Mouse (Mus musculus) brain, adult 2 months (tissue): ENCODE results near the gene Wdr62.

Source experiments
- DNase-seq: peaks from one replicate; pipeline ENCODE4 v3.0.0; 2011; ENCODE audit warnings: low read depth, low spot score

The Wdr62 gene

DNA sequence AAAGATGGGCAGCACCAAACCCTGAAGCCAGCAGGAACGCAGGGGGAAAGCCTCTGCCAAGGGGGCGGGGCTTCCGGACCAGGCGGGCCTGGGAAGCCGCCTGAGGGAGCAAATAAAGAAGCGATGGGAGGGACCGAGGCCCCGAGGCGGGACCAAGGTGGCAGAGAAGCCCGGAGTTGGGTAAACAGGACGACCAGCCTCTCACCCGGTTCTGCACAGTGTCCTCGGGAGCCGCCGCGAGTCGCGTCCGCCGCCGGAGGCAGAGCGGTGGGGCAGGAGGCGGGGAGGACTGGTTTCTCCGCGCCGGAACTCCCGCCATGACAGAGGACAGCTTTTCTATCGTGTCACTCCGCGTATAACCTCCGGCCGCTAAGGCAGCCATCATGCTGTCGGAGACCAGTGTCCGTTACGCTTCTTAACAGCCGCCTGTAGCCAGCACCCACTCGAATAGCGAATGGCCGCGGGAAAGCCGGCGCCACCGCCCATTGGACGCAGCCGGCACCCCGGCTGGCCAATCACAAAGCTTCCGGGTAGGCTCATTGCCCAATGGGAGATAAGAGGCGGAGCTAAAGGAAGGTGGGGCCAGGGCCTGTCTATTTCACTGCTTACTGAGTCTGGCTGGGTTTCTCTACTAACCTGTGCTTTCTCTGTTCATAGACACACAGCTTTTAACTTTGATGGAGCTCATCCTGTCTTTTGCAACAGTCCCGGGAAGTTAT lies at the start of gene Wdr62, which contains the start of gene Thap8:
Wdr62 (minus strand) TSS at position 469 of the 719 bp plus-strand sequence.
Thap8 (plus strand) TSS at position 144 of the 719 bp plus-strand sequence.
- DNase-seq = peak; percentile 97

DNA sequence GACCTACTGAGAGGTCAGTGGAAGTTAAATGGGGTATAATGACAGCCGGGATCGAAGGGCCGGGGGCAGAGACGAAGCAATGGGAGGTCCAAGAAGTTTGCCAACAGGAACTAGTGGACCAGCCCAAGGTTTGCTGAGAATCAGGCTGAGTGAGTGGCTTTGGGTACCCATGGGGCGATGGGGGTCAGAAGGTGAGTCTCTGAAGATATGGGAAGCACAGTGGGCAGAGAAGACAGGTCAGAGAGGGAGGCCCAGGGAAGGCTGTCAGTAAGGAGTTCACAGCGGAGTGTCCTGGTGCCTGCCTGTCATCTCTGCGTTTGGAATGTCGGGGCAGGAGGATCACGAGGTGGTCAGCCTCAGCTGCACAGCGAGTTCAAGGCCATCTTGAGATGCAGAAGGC lies 48.2 kb upstream of the Wdr62 start:
- no peak for DNase-seq

DNA sequence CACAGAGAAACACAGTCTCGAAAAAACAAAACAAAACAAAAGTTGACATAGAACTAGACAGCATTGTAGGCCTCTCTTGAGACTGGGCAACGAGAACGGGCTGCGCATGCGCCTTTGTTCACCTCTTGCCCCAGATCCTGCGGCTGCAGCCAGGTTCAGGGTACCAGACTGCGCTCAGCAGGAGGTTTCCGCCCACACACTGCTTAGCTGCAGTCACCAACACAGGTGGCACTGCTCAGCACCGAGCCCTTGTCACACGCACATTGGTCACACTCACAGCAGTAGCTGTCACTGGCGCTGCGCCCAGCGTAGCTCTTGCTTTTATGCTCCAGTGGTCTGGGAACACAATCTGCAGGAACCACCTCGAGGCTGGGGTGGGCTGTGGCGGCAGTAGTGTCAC lies 46.9 kb upstream of the Wdr62 start:
- DNase-seq = peak; percentile 98

DNA sequence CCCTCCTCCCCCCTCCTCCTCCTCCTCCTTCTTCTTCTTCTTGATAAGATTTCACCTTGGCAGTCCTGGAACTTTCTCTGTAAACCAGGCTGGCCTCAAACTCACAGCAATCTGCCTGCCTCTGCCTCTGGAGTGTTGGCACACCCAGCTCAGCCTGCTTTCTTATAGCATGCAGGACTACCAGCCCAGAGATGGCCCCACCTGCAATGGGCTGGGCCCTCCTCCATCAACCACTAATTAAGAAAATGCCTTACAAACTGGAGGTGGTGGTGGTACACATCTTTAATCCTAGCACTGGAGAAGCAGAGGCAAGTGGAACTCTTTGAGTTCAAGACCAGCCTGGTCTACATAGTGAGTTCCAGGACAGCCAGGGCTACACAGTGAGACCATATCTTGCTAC lies 46.2 kb upstream of the Wdr62 start:
- DNase-seq = no peak

DNA sequence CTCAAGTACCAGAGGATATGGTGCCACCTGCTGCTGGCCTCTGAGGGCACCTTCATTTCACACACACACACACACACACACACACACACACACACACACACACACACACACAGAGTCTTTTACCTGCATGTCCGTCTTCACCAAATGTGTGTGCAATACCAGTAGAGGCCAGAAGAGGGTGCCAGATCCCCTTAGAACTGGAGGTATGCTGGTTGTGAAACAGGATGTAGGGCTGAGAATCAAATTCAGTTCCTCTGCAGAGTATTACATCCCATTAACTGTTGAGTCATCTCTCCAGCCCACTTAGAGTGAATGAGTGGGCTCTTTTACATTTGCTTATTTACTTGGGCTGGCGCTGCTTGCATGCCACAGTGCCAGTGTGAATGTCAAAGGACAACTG lies 45.1 kb upstream of the Wdr62 start:
- no peak for DNase-seq

DNA sequence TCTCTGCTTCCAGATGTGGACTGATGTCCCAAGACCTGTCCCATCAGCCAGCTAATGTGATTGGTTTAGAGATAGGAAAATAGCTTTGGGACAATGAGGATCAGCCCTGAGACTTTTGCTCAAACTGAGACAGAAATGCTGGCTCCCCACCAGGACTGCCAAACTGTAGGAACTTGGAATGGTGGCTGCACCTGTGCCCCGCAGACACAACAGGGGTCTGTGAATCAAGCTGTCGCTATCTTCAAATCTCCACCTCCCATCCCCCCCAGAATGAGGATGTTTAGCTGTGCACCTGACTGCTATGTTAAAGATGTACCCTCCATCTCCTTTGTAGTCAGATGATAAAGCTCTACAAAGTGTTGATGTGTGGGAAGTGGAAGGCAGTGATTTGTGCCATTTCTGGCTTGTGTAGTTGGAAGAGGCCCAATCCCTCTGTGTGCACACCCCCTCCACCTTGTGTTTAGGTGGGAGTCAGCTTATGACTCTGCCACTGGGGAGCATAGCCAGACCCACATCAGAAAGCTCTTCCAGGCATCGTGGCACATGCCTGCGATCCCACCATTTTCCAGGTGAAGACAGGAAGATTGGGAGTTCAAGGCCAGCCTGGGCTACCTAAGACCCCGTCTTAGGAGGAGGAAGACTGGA lies 44.2 kb upstream of the Wdr62 start:
- DNase-seq = peak; percentile 87

DNA sequence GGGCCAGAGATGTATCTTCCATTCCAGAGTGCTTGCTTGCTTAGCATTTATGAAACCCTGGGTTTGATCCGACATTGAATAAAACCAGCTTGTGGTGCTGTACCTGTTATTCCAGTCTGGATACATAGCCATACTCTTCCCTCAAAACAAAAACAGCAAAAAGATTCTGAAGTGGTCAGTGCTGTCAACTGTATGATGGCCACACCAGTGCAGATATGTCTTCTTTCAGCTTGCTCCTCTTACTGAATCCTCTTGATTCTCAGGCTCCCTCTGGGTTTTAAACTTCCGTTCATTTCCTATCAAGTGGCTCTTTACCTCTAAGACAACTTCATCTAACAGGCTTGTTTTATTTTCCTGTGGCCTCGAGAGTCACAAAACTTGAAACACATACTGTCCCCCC lies 43.6 kb upstream of the Wdr62 start, which contains the start of gene Sdhaf1:
Sdhaf1 (minus strand) TSS at position 101 of the 400 bp plus-strand sequence.
- no peak for DNase-seq

DNA sequence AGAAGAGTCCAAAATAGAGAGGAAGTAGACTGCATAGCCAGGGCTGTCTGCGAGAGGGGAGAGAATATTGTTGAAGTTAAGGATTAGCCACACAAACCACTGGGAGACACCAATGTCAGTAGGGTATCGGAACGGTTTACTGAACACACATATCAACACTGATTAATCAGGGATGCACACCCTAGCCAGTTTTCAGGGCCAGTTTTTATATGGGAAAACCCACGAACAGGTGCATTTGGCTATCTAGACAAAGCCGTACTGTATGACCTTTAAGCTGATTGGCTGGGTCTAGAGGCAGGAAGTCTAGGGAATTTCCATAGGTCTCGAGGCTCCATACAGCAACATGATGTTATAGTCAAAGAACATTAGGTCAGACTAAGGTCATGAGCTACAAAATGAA lies 42.6 kb upstream of the Wdr62 start:
- DNase-seq = no peak

DNA sequence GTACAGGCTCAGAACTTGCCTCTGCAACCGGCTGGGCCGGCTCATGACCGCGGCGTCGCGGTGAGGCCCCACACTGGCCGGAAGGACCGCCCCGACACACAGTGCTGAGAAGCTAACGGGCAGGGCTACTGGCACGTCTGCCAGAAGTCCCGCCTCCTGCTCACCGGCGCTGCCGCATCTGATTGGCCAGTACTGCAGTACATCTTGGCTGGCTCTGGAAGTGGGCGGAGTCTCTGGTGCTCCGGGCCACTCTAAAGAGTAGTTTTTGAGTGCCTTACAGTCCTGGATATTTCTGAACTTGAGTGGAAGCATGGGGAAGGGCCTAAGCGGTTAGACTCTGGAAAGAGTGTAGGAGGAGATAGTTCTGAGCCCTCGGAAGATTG lies 42.1 kb upstream of the Wdr62 start:
- DNase-seq = peak; percentile 100

DNA sequence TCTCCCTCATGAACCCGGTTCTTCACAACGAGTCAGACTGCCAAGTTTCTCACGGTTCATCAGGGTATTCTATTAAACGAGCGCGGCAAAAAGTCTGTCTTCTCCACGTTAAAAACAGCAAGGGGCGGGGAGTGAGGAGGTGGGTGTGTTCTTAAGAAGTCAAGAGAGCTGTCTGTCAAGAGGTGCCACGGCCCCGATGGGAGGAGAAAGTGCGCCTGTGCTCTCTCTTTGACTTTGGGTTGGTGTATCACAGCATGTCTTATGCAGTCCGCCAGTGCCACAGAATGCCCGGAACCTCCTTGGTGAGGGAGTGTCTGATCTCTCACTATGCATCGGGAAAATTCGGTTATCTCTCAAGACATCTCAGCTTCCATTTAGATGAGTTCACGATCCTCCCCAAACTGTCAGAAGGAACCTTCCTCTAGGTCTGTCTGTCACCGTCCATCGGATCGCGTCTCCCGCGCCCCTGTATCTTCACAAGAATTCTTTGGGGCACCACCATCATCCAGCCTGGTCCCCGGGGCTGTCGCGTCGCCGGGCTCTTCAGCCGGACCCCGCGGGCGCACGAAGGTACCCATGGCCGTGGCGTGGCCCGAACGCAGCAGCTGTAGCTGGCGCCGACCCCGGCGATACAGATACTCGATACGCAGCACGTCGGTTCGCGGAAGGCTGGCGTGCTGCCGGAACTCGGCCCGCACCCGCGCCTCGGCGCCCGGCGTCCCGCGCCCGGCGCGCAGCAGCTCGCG lies 41.5 kb upstream of the Wdr62 start, which contains the start of gene E130208F15Rik:
E130208F15Rik (plus strand) TSS at position 202 of the 746 bp plus-strand sequence.
- peak; percentile 96 for DNase-seq

DNA sequence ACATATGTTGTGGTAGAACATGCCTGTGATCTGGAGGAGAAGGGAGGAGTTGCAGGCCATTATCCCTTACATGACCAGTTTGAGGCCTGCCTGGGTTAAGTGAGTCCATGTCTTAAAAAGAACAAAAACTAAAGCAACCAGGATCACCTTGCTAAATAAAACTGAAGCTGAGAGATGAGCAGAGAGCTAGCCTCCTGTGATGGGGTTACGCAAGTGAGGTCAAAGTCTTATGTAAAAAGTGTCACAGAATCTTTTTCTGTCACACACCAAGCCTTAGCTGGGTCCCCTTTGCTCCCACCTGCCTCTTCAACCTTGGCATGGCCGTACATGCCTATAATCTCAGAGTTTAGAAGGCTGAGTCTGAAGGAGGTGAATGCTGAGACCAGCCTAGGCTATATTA lies 40.7 kb upstream of the Wdr62 start:
- DNase-seq = no peak

DNA sequence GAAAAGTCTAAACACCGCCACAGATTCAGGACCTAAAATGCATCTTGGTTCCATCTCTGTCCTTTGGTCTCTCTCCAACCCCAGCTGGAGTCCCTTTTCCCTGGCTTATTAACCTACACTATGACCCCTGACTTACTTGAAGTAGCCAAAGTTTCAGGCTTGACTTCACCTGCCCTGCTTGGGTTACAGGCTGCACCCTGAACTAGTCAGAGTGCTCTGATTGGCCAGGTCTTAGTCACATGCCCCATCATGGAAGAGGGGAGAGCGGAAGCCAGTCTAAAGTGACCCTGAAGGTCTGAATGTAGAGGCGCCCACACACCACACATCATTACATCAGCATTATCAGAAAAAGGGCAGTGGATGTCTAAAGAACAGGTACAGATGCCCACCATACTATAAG lies 37.9 kb upstream of the Wdr62 start:
- DNase-seq = no peak

DNA sequence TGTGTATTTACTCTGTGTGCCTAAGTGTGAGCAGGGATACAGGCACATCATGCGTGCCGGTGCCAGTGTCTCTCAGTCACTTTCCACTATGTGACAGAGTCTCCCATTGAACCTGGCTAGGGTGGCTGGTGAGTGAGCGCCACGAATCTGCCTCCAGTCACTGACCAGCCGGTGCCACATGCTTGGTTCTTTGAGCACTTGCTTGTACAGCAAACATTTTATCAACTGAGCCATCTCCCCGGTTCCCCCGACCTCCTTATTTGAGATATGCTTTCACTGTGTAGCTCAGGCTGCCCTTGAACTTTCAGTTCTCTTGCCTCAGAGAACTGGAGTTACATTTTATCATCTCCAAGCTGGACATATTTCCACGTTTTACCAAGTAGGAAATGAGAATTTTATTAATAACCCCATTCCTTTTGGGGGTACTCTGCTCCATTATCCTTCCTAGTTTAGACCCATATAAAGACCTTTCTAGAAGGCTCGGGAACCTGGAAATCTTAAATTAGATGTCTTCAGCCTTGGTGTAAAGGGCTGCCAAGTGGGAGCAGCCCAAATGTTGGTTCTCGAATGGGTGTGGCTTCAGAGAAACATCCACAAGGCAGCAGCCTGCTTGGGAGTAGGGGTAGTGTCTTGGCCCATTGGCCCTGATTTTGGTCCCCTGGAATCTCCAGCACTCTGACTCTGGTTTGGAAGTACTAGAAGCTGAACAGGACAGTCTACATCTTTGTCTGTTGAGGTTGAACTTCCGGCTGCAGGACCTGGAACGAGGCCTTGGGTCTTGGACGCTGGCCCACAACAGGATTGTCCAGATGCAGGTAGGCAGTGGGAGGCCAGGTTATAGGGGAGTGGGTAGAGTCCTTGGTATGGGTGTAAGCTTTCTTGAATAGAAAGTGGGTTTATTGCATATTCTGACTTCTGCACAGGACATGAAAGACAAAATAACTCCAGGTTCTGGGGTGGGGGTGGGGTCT lies 35.6 kb upstream of the Wdr62 start:
- DNase-seq = no peak

DNA sequence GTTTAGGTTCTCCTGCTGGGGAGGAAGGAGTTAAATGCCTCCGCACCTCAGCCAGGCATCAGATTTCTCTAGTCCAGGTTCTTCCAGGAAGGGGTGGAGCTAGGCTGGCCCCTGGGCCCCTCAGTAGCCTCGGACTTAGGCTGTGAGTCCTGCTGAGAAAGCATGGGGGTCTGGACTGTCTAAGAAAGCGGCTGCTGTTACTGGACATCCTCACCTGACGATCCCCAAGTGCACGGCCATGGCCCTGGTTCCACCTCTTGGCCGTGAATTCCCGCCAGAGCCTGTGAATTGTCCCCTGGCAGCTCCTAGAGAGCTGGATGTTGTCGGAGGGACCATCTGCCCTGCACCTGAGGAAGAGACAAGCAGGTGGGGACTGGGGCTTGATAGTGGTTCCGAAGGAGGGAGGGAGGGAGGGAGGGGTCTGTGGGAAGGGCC lies 34.5 kb upstream of the Wdr62 start, which contains the start of gene Syne4:
Syne4 (plus strand) TSS at position 87 of the 435 bp plus-strand sequence.
- DNase-seq = peak; percentile 65

DNA sequence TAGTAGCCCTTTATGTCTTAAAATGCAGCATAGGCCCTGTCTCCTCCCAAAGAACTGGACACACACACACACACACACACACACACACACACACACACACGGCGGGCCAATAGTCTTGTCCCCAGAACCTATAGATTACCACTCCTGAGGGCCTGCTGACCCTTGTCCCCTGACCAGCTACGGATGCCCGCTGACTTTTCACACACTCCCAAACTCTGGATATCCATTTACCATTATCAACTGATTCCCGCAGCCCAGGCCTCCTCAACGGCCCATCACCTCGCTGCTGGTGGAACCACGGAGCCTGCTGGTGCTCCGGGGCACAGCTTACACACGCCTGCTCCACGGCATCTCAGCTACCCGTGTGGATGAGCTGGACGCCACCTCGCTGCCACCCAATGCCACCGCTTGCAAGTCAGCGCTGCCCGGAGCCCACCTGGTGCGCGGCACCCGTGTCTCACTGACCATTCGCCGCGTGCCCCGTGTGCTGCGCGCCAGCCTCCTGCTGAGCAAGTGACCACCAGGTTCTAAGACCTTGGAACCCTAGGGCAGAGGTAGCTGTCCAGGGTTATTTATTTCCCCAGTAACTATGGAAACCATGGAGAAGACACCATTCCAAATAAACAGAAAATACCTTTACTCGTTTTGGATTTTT lies 33.6 kb upstream of the Wdr62 start:
- no peak for DNase-seq

DNA sequence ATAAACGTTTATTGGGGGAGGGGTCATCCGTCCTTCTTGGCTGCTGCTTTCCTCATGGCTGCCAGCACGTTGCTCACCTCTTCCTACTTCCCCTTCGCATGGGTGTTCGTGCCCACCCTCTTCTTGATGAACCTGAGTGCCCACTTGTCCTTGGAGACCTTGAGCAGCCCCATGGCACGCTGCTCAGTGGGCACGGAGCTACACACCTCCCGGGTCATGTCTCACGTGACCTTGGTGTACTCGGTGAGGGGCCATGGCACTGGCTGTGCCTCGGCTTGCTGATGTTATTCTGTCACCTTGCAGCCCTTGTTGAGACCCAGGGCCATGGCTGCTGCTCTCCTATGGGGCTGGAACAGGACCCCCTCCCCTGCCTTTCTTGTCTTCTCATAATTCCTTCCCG lies 29.9 kb upstream of the Wdr62 start:
- no peak for DNase-seq

DNA sequence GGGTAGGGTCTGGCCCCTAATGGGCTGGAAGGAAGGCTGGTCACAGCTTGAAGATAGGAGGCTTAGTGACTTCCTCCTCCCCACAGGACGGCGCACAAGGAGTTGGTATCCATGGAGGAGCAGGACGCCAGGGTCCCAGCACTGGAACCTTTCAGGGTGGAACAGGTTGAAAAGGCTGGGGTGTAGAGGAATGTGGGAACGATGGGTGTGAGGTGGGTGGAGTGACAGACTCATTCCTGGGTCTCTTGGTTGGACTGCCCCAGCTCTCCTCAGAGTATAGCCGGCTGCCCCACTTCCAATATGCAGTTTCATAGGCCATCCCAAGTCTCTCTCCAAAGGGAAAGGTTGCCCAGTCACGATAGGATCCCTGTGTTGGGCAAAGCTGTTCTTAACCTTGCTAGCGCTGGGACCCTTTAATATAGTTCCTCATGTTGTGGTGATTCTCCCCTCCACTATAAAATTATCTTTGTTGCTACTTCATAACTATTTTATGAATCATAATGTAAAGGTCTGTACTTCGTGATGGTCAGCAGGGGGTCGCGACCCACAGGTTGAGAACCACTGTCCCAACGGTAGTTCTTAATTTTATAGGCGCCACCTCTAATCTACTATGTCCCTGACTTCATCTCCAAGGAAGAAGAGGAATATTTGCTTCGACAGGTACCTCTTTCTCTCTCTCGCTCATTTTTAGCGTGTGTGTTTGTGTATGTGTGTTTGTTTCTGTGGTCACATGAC lies 29.3 kb upstream of the Wdr62 start:
- no peak for DNase-seq

DNA sequence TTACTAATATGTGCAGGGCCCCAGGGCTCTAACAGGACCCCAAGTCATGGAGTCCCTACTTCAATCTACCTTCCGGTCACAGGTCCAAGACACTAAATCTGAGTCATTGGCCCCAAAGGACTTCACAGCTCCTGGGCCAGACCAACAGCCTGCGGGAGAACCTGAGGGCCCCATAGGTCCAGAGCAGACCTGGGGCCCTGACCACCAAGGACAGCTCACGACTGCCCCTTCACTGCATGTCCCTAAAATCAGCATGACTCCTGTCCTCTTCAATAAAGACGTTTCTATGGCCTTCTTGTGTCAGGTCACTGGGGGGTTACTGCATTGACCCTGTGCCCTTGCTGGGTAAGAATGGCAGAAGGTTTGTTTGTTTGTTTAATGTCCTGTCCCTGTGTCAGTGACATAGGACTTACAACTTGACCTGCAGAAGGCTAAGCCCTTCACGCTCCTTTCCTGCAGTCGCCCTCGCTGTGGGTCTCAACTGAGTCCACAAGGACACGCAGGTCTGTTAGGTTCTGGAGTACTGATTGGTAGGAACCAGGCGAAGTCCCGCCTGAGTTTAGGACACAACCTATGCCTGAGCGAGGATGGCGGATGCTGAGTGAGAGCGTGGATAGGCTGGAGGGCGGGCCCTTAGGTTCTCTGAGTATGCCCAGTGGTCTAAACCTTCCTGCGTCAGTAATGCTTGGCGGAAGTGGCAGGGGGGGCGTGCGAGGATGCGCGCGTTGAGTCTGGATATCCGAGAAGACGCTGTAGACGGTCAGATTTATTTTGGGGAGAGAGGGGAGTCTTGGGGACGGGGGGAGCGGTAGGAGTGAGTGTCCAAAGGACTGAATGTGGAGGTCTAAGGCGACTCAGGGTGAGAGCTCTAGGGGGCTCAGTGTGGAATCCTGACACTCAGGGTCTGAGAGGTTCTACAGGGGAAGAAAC lies 28.1 kb upstream of the Wdr62 start, which contains the start of gene Alkbh6:
Alkbh6 (plus strand) TSS at position 642 of the 930 bp plus-strand sequence.
- peak; percentile 99 for DNase-seq
